Mouse (Mus musculus) heart, postnatal 25 days (tissue): ENCODE measurements around the gene Trp53bp2. TPM values are rescaled to one million over a fixed set of nuclear protein-coding genes. Genes with fewer than 3 reads are reported as not detected.

Experiments used
- DNase-seq: peaks from one replicate; pipeline ENCODE4 v3.0.0; 2022; ENCODE audit warnings: low spot score
- intact Hi-C: fragments of 180-260 bp; cut with DNase I; formaldehyde crosslinking; loops from one replicate; pipeline ENCODE4 v1.15.1; 2025
- total RNA-seq, 2 experiments: library from RNA; stranded (reverse); gene quantifications; 2 replicates each; pipeline ENCODE4 v1.2.3; 2021

The Trp53bp2 gene
- total RNA-seq, 2 experiments from 2014 or later: 10.4 to 11.0 TPM

GRCm38 (mm10) chr1:182494285-182495145 lies 85.5 kb downstream of the Trp53bp2 start:
- DNase-seq: no peak
- intact Hi-C loops: no loop called here

GRCm38 (mm10) chr1:182496685-182497084 lies 87.7 kb downstream of the Trp53bp2 start:
- no peak for DNase-seq
- intact Hi-C loops: no loop called here

- DNase-seq: no peak
- intact Hi-C loops: no loop called here
Measured at GRCm38 (mm10) chr1:182497736-182498135, 88.8 kb downstream of the Trp53bp2 start.

GRCm38 (mm10) chr1:182499443-182500089 lies 90.6 kb downstream of the Trp53bp2 start:
- no peak for DNase-seq
- intact Hi-C loops: no loop called here

GRCm38 (mm10) chr1:182500224-182500623 lies 91.3 kb downstream of the Trp53bp2 start:
- intact Hi-C loops: no loop called here

GRCm38 (mm10) chr1:182500843-182501242 lies 91.9 kb downstream of the Trp53bp2 start:
- no peak for DNase-seq
- intact Hi-C loops: no loop called here

More at GRCm38 (mm10) chr1:182500224-182500623, 91.3 kb downstream of the Trp53bp2 start:
- peak; percentile 43 for DNase-seq

- no peak for DNase-seq
- intact Hi-C loops: no loop called here
Measured at GRCm38 (mm10) chr1:182501815-182502405, 92.9 kb downstream of the Trp53bp2 start.

GRCm38 (mm10) chr1:182502491-182503050 lies 93.6 kb downstream of the Trp53bp2 start:
- intact Hi-C loops: no loop called here
- no peak for DNase-seq

- intact Hi-C loops: no loop called here
- DNase-seq: no peak
Measured at GRCm38 (mm10) chr1:182503206-182503900, 94.4 kb downstream of the Trp53bp2 start.

- DNase-seq: peak; percentile 59
- intact Hi-C loops: no loop called here
Measured at GRCm38 (mm10) chr1:182504223-182504622, 95.3 kb downstream of the Trp53bp2 start.

GRCm38 (mm10) chr1:182505291-182505690 lies 96.3 kb downstream of the Trp53bp2 start:
- no peak for DNase-seq
- intact Hi-C loops: no loop called here

- intact Hi-C loops: no loop called here
Measured at GRCm38 (mm10) chr1:182506229-182506986, 97.4 kb downstream of the Trp53bp2 start.

GRCm38 (mm10) chr1:182509110-182509797 lies 100.3 kb downstream of the Trp53bp2 start:
- intact Hi-C loops: no loop called here
- no peak for DNase-seq

More at GRCm38 (mm10) chr1:182506229-182506986, 97.4 kb downstream of the Trp53bp2 start:
- DNase-seq: peak; percentile 80

- intact Hi-C loops: no loop called here
- DNase-seq: no peak
Measured at GRCm38 (mm10) chr1:182511073-182511472, 102.1 kb downstream of the Trp53bp2 start.

- DNase-seq: no peak
- intact Hi-C loops: no loop called here
Measured at GRCm38 (mm10) chr1:182511778-182512177, 102.8 kb downstream of the Trp53bp2 start.
